Mouse (Mus musculus) neural tube, embryonic 10.5 days (tissue): ENCODE results near the gene Rfx4.

Experiments used
- DNase-seq: peaks from one replicate; pipeline ENCODE4 v3.0.0-alpha.2; 2017; ENCODE audit warnings: low spot score; ENCODE audit errors: extremely low spot score

The Rfx4 gene

DNA sequence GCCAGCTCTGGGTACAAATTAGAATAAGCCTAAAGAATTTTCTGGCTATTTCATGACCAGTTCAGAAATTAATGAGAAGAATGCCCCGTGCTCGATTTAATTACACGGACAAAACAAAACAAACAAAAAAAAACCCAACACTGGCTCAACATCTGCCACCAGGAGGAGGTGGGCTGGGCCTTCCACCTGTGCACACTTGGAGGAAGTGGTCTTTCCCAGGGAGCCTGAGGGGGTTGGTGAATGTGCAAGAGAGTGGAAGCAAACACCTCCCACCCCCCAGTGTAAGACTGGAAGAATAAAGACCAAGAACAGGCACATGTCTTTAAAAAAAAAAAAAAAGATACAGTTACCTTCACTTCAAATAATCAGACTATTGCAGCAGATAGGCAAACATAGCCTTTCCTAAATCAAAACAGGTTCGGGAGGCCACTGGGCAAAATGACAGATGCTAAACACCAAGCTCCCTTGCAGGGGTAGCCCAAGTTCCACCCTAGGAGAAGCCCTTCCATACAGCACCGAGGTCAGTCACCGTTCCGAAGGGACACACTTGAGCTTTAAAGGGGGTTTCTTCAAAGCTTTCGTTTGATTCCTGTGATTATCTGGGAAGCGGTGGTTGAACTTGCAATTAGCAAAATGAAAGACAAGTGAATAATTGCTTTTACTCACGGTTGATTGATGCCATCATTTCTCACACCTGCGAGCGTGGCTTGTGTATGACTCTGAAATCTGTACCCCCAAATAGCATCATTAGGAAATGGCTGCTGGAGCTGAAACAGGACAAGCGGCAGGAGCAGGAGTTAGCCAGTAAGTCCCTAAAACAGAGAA is 103.9 kb downstream of the Rfx4 start:
- DNase-seq, result no peak

DNA sequence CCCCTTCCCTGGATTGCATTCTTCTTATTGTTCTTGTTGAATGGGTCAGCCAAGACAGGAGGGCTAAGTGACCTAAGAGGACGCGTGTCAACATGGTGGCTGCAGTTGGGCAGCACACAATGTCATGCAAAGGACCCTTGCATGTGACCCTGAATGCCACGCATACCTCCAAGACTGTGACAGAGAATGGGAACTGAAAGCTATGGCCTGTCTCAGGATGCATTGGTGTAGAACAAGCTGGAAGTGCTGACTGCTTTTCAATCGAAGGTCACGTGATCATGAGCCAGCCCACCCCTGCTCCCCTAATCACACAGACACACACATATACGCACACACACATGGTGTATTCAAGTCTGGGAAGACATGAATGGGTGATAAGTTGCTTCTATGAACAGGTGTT is 107.6 kb downstream of the Rfx4 start:
- DNase-seq, result no peak

DNA sequence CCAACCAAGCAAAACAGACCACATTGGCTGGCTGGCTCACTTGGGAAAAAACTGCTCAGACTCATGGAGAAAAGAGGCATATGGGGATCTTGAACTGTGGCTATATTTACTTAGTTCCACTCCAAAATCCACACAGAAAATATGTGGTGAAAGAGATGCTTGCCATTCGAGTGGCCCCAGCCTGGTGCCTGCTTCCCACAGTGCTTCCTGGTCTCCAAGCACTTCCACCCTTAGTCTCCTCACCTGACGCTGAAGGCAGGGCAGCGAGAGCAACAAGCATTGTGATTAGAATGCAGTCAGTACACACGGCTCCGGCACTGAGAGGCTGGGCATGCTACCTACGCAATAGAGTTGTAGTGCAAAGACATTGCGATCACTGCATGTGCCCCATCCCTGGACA is 111.7 kb downstream of the Rfx4 start:
- no peak for DNase-seq

DNA sequence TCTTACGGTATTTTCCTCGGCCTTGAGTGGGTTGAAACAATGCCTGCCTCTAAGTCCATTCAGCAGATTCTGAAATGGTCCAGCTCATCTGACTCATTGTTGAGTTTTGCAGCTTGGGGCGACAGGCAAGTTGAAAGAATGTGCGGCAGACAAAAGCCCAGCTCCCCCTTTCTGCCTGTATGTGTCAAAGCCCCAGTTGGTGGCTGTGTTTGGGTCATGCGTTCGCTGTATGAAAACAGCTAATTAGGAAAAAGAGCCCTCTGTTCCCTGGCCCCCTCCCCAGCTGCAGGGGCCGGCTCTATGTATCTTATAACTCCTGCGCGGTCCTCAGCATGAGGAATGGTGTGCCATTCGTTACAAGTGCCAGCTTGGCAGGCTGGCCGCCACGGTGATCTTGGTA is 115.4 kb downstream of the Rfx4 start:
- no peak for DNase-seq

DNA sequence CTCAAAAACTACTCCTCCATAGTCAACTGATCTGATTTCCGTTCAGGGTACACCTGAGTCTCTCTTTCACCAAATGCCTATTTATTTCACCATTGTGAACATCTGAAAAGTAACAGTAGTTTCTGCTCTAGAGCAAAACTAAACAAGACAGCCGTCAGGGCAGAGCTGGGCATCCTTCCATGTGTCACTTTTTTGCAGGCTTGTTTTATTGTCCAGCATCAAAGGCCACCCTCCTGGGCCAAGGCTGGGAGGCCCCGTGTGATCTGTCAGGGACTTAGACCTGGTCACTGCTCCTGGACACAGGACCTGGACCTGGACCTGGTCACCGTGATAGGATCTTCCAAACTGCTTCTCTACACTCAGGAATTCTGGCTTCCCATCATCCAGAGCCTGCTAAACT is 116.1 kb downstream of the Rfx4 start:
- DNase-seq, result no peak

DNA sequence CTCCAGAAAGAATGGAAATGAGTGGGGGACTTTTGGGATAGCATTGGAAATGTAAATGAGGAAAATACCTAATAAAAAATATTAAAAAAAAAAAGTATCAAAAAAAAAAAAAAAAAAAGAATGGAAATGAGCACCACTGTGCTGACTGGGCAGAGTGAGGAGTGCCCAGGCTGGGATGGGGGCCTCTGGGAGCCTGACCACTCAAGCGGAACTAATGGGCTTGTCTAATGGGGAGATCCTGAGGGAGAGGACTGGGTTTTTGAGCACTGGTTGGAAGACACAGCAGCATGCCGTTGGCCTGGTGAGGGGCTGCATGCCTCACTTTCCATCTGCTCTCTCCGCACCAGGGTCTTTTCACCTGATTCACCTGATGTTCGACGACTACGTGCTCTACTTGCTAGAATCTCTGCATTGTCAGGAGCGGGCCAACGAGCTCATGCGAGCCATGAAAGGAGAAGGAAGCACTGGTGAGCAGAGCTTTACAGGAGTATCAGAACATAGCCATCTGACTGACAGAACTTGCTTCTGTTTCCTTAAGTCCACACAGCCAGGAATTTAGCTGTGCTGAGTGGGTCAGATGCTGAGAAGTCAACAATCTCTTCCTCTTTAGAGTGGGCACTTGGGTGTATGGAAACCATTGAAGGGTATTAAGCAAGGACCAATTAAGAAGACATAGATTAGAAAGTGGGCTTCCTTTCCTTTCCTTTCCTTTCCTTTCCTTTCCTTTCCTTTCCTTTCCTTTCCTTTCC is 124.1 kb downstream of the Rfx4 start:
- DNase-seq, result no peak

DNA sequence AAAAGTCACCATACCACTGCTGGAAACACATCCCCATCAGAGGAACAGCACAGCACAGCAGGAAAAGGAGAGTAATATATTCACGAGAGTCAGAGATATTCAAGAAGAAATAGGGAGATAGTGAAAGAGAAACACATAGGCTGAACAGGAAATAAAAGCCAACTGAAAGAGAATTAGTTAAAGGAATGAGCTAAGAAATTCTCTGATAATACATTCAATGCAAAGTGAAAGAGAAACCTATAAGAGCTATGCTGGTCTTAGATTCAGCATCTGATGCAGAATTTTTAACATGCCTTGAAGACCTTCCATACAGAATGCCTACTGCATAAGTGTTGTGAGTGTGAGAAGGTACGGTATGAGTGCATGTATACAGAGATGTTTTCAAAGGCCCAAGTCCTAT is 126.7 kb downstream of the Rfx4 start:
- no peak for DNase-seq

DNA sequence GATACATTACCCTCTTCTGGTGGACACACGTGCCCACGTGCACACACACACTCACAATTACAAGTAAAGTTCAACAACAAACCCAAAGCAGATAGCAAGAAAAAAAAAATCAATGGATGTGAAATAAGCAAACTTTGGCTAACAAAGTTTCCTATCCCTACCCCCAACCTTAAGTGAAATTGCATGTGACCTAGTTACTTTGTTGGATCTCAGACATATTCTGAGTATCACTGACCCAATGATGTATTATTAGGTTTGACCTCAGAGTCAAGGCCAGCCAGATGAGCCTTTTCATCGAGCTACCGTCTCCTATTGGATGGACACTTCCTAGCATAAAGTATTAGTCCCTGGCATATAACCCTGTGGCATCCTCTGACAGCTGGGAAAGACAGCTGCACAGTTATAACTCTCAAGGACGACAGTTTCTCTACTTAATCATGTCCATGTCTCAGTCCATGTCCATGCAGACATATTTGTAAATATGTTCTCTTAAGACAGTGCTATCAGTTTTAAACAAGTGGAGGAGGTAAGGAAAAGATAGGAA is 129.6 kb downstream of the Rfx4 start:
- DNase-seq, result no peak

DNA sequence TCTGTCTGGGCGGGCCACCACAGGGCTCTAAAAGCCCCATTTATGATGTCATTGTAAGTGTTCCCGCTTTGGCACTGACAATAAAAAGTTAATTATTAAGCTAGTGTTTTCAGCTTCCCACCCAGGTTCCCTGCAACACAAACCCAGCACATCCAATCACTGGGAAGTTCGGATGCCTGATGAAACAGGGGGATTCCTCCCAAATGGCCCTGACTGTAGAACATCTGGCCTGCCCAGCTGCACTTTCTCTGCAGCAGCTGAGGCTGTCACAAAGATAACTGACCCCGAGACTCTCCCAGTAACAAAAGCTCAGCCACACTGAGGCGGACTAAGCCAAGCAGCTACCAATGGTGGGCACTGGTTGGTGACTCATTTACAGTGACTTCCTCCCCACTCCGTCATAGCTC is 130.4 kb downstream of the Rfx4 start:
- no peak for DNase-seq

DNA sequence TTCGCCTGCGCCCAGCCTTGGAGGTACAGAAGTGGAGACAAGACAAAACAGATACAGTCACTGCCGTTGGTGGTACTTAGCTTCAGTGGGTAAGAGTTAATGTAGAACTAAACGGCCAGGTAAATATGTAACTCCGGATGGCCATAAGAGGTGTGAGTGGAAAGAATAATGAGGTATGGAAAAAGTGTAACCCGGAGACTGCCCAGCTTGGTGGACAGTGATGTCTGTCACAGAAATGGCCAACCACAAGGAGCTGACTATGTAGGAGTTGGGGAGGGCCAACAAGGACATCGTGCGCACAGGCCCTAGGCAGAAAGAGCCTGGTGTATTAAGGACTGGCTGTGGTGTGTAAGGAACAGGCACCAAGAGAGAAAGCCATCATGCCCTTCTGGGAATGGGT is 130.9 kb downstream of the Rfx4 start:
- no peak for DNase-seq

DNA sequence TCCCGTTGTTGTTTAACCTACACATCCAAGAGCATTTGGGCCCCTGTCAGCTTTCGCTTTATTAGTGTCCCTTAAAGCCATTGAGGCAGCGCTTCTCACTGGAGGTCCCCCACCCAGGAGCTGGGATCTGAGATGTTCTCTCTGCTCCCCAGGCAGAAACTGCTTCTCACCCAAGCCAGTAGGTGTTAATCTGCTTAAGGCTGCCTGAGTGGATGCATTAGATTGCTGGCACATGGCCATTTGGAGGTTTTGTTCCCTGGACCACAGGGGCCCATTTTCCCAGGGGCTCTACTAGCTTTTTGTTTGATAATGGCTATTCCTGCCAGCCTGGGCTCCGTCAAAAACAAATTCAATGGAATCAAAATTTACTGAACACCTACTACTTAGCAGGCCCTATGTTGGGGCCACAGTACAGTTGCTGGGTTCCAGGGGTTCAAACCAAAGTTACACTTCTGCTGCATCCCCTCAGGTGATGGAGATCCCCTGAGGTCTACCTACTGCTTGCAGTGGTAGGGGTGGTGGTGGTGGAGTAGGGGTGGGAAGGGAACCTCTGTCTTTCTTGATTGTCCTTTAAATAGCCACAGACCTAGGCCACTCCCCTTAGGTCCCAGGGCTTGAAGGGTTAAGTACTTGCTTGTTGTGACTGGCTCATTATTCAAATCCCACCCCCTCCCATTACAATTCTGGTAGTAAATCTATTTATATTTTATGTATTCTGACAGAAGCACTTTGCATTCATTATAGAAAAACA is 133.4 kb downstream of the Rfx4 start:
- DNase-seq, result no peak

DNA sequence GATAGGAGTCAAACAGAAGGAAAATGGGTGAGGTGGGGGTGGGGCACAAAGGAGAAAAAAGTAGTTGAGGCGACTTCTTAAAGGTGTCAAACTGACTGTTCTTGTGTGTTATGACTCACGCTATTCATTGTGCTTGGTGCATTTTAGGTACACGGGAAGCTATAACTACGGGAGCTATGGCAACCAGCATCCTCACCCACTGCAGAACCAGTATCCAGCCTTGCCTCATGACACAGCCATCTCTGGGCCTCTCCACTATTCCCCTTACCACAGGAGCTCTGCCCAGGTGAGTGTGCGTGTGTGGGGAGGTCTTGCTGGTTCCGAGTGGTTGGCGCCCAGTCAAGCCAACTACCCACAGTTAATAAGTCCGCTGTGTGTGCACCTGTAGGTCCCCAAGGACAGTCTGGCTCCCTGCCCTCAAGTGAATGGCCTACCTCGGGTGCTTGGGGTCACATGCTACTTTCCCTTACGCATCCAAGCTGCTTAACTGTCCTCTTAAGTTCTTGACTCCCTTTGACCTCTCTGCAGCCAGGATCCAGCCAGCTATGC is 140.0 kb downstream of the Rfx4 start:
- DNase-seq, result no peak

DNA sequence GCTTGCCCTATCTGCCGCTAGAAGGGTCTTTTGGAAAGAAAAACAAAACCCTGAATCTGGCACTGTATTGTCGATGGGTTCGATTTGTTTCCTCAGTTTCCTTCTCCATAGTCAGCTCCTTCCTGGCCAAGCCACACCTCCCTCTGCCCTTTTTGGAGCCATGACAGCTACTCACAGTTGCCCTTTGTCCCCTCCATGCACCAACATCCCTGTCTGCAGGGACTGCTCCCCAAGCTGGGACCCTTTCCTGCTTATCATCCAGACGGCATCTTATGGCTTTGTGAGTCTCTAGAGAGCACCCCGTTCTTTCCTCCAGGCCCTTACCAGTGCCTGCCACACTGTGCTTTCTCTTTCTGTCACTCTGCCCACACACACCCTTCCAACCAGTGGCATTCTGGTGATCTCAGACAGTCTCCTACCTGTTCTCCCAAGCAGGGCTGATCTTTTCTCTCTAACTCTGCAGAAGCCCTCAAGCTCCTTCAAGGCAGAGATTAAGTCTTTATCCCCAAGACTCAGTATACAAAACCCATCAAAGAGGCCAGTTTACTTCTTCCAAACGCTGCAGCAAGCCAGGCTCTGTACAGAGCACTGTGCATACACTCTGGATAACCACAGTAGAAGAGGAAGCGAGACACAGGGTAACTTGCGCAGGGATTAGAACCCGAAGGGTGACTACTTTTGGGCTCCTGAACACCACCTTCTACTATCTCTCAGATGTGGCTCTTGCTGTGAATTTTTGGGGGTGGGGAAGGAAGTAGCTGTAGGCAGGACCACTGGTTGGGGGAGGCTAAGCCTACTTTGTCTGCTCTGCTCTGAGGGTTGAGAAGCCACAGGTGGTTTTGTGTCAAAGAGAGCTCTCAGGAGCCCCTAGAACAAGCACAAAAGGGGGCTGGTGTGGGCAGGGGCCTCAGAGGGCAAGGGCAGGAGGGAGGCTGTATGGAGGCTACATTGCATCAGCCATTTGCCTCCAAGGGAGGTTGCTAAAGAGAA is 141.4 kb downstream of the Rfx4 start:
- no peak for DNase-seq

DNA sequence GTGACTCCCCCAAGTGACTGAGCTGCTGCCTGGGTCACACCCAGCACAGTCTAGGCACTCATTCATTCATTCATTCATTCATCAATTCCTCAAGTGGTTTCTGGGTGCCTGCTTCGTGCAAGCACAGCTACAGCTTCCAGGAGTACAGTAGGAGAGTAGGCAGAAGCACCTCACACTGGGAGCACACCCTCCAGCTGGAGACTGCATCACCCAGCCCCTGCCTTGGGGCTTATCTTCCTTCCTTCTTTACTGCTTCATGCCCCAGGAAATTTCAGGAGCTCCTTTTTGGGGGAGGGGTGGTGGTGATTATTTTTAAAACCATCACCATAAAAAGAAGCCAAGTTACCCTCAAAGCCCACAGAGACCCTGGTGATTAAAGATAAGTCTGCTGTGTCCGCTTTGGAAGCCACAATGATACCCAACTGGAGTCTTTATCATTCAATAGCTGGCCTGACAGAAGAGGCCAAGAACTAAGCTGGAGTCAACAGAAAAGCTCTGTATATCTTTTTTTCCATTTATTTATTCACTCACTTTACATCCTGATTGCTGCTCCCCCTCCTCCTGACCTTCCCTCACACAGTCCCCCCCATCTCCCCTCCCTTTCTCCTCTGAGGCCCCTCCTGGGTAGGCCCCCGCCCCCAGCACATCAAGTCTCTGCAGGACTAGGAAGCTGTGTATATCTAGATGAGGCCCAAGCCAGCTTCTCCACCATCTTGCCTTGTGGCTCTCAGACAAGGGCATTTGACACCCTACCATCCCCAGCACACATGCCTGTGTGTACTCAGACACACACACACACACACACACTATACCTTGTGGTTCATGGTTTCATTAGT is 142.5 kb downstream of the Rfx4 start:
- DNase-seq, result no peak

DNA sequence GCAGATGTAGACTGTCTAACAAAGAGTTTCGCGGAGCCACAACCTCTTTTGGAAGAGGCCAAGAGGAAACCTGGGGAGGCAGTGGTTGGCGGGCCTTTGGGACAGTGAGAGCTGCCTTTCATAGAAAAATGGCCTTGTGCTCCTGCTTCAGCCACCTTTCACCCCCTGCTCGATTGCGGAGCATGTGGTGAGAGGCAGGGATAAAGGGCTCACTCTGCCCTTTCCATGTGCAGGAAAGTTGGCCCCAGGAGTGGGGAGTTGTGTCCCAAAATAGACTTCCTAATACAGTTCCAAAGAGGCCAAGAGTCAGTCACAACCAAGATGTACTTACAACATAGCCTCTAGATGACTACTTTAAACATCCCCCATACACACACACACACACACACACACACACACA is 145.8 kb downstream of the Rfx4 start:
- no peak for DNase-seq

DNA sequence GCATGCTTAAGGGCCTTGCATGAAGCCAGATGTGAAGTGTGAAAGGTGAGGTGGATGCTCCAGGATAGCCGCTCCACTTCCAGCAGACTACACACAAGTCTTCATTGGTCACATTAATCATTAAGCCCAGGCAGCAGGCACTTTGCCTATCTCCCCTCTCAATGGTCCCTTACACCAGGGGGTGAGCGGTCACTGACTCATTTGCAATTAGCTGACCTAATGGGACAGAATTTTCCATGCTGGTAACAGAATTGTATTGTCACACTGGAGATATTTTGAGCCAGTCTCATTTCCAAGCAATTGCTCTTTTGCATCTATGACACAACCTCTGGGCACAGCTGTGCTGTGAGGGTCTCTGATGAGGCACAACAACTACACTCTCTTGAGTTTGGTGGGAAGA is 146.4 kb downstream of the Rfx4 start:
- no peak for DNase-seq

DNA sequence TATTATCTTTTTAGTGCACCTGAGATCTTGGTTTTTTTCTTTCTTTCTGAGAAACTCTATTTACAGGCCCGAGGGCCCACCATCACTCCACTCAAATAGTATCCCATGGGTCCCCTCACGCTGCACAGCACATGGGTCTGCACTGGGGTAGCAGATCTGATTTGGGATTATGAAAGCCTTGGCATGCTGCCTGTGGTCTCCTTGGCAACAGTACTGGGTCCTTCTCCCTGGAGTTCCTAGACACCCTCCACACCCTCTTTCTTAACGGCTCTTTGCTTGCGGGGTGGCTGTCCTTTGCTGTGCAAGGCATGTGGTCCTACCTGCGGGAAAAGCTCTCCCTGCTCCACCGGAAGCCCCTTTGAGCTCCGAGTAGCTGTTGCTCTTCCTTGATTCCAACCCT is 147.4 kb downstream of the Rfx4 start:
- no peak for DNase-seq

DNA sequence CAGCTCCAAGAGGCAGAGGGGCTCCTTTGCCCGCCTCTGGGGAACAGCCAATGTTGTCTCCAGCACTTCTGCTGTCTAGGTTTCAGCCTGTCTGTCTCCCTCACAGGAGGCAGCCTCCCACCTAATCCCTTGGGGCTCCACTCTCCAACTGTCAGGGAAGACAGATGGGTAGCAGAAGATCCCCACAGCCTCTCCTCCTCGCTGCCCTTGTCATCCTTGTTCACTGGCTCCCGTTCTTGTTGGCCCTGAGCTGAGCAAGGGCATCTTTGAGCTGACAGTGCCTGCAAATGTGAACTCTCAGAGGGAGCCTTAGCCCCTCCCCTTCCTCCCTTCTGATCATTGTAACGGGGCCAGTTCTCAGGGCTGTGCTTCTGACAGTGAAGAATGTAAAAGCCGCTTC is 147.9 kb downstream of the Rfx4 start:
- no peak for DNase-seq

DNA sequence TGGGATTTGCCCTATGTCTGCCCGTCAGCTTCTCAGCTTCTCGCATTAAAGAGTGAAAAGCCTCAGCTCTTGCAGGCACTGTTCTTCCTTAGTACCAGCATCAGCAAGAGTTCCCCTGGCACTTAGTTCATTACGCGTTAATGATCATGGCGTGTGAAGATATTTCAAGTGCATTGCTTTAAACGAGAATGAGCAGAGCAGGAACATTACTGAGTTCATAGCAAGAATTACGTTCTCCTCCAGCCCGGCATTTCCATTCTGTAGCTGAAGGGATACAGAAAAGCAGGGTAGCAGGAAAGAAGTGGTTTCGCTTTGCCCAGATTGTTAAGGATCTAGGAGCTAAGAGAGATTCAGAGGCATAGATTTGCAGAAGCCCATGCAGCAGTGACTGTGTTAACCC is 151.0 kb downstream of the Rfx4 start:
- DNase-seq, result no peak

DNA sequence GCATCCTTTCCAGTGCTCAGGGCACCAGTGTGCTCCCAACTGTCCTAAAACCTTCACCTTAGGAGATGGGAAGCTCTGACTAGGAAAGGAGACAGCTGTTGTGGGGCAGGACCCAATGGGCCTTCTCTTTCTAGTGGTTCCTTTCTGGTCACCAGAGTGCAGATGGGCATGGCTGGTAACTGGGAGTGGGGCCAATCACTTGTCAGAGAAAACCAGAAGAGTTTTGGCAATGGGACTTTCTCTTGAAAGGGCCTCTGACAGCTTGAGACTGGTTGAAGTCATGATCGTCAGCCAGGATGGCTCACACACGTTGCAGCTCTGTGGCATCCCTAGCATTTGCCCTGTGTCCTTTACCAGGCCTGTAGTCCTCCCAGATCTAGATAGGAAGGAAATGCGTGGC is 152.1 kb downstream of the Rfx4 start:
- no peak for DNase-seq
